Mouse (Mus musculus): Measurements from ENCODE around the gene Rhog.

DNA sequence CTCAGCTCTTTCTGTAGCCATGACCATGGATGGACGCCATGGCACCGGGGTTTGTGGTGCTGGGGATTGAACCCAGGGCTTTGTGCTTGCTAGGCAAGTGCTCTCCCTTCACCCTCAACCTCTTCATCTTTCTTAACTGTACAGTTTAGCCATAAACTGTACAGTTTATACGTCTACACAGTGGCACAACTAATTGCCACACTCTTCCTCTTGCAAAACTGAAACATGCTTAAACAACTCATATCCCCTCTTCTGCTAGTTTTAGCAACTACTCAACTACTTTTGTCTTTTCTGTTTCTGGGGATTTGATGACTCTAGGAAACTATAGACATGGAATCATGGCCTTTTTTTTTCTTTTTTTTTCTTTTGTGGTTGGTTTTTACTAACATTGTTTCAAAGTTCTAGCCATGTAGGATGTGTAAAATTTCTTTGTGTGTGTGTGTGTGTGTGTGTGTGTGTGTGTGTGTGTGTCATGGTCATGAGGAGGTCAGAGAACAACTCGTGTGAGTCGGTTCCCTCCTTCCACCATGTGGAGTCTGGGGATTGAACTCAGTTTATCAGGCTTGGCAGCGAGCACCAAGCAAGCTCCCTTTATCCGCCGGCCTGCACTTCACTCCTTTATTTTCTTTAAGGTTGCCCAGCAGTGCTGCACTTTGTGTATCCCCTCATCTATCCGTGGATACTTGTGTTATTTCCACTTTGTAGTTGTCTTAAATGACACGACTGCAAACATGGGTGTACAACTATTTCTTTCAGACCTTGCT is 4.0 kb upstream of the Rhog start:
- TF ChIP-seq CTCF (conservative IDR thresholded peaks at IDR 0.05; ENCODE audit: insufficient read depth, insufficient read length, low read depth, low read length) (no peak), POLR2A (IDR thresholded peaks at IDR 0.05; ENCODE audit: low read depth, low read length) (no peak)
